Mouse (Mus musculus) liver, adult (tissue): ENCODE results near the gene Spef1.

Experiments used
- GATA4 ChIP-seq: IDR thresholded peaks from 2 replicates; pipeline ENCODE4 v1.6.1; 2014; ENCODE audit warnings: mild to moderate bottlenecking, low read length; ENCODE audit not compliant: insufficient replicate concordance

Spef1 gene

GRCm38 (mm10) chr2:131188311-131188710 is 1.2 kb upstream of the Spef1 start:
- TF ChIP-seq GATA4 = no peak

DNA sequence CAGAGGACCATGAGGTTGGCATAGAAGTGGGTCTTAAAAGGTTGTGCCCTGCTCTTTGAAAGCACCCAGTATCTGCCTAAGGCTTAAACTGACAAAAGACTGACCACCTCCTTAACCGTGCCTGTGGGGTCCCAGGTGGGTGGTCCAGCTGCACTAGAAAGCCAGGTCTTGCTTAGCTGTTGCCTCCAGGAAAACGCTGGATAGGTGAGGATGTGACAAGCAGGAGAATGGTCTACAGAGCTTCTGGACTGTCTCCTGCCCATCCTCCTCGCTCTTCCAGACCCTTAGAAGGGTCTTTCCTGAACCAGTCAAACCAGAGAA is 480 bp upstream of the Spef1 start:
- TF ChIP-seq GATA4 = no peak

DNA sequence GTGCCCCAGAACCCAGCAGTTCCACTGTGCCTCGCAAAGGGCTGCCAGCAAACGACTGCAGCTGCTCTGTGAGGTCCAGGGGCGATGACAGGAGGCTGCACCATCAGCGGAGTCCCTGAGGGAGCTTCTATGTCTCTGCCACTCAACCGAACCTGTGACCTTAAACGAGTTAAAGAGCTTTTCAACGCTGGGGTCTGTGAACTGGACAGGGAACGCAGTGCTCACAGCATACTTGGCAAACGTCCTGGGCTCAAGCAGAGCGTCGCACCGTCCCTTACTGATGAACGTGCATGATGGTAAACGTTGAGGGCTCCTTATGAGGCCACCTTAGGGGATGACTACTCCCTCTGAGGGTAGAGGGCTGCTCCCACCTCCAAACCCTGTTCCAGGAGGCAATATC is 739 bp downstream of the Spef1 start:
- TF ChIP-seq GATA4 = no peak

GRCm38 (mm10) chr2:131179990-131180587 is 7.0 kb downstream of the Spef1 start, which contains the start of gene Cenpb:
Gene Cenpb (minus strand): TSS chr2:131180067.
- TF ChIP-seq GATA4 = no peak

DNA sequence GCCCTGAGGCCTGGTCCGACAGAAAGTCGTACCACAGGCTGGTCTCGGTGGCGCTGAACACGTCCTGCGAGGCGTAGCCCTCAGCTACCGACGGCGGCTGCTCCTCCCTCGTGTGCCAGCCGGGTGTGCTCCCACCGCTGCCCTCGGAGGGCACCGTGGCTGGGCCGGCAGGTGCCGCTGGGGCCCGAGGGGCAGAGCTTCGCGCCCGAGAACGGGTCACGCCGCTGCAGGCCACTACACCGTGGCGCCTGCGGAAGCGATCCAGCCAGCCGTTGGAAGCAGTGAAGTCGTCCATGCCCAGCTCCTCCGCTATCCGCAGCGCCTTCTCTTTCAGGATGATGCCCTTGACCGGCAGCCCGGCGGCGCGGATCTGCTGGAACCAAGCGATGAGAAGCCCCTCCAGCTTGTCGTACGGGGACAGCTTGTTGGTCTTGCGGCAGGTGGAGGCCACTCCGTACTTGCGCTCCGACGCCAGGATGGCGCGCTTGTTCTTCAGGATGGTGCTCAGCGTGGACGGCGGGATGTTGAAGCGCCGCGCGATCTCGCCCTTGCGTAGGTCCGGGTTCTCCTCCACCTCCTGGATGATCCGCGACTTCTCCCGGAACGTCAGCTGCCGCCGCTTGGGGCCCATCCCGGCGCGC is 7.7 kb downstream of the Spef1 start:
- no peak for TF ChIP-seq GATA4

- TF ChIP-seq GATA4 = no peak
Measured at GRCm38 (mm10) chr2:131178828-131179245, 8.2 kb downstream of the Spef1 start.

DNA sequence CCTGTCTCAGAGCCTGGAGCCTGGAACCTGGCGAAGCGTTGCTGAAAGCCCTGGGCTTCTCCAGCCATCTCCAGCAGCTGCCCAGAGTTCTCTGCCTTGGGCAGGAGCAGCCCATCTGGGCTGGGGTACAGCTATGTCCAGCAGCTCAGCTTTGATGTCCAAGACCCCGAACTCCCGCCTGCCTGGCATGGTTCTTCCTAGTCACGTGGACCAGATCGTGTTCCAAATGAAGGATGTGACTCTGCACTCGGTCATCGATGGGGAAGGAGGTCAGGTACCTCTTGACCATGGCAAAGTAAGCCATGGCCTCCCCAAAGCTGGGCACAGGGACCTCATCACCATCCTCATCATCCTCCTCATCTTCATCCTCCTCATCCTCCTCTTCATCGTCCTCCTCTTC is 9.2 kb downstream of the Spef1 start:
- TF ChIP-seq GATA4 = no peak

GRCm38 (mm10) chr2:131176491-131176890 is 10.6 kb downstream of the Spef1 start:
- no peak for TF ChIP-seq GATA4

- TF ChIP-seq GATA4 = no peak
Measured at GRCm38 (mm10) chr2:131175945-131176309, 11.2 kb downstream of the Spef1 start.

- TF ChIP-seq GATA4 = no peak
Measured at GRCm38 (mm10) chr2:131175286-131175944, 11.7 kb downstream of the Spef1 start.

DNA sequence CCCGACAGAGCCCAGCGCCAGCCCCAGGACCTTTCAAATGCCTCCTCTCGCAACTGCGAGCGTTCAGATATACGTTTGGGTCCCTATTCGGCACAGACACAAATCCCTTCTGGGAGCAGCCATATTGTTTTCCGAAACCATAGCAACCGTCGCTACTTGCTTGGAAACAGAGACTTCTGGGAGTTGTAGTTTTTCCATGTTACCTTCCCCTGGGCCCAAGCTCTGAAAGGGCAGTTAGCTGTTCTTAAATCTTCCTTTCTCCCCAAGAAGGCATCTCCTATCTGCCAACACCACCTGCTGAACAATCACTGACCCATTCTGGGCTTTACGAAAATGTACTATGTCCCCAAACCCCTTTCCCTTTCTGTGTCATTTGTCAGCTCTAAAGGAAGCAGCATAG is 12.4 kb downstream of the Spef1 start:
- no peak for TF ChIP-seq GATA4

- TF ChIP-seq GATA4 = no peak
Measured at GRCm38 (mm10) chr2:131172322-131172721, 14.8 kb downstream of the Spef1 start.

DNA sequence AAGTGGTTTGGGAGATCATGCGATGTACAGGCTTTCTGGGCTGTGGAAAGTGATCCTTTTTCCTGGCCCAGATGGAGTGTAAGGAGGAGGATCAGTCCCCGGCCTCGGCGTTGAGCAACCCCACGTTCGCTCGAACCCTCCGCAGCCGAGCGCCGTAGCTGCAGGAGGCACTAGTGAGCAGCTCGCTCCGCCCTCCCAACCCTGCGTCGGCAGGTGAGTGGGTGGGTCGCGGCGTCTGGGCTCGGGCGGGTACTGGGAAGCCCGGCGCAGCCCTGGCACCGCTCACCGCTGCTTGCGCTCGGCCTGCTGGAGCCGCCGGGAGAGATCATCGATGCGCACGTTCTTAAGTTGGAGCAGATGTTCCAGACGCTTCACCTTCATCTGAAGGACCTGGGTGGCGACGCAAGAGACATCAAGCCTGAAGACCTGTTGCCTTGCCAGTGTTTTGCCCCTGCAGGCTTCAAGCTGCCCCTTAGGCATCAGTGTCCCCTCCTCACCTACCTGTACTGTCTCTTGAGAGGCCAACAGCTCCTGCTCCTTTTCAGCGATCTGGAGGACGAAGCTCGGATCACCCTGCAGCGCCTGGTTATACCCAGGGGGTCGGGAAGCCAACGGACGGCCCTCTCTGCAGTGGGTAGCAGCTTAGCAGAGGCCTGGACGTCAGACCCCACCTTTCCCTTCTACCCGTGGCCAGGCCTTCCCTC is 15.5 kb downstream of the Spef1 start:
- TF ChIP-seq GATA4 = no peak

GRCm38 (mm10) chr2:131170936-131171335 is 16.1 kb downstream of the Spef1 start:
- no peak for TF ChIP-seq GATA4

DNA sequence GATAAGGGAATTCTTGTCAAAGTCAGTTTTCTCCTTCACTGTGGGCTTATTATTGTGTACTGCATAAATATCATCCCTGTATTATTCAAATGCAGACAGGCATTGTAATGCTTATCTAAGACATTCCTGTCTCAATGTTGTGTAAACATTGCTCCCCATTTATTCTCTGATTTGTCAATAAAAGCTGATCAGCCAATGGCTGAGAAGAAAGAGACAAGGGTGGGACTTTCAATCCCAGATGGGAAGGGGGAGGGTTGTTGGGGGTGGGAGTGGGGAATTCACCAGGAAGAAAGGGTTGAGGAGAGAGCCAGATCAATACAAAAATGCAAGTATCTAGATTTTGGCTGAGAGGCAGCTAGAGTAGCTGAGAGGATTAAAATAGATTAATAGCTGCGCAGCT is 18.2 kb downstream of the Spef1 start:
- no peak; the same call in 1 of the 2 replicates for TF ChIP-seq GATA4

DNA sequence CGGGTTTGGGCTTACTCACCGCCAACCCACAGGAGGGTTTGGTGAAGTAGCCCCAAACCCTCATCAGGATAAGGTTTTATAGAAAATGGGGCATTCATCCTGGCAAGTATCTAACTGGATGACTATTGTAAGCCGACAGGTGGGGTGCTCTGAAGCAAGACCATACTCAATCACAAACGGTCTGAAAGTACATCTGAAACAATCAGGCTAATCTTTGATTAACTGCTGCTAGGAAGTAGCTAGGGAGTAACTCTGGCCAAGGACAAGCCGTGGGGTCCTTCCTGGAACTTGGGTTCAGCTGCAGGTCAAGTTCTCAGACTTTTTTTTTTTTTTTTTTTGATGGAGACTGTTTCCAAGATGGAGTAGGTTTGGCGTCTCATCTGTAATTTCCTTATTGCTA is 19.1 kb downstream of the Spef1 start:
- no peak for TF ChIP-seq GATA4
